Mouse (Mus musculus): ENCODE results near the gene Gm20605. TPM values are rescaled to one million over a fixed set of nuclear protein-coding genes. Genes with fewer than 3 reads are reported as not detected.

Gm20605 gene
- 12.2 and 19.8 TPM in 2 replicates for polyA plus RNA-seq (2012; rRNA removed)

DNA sequence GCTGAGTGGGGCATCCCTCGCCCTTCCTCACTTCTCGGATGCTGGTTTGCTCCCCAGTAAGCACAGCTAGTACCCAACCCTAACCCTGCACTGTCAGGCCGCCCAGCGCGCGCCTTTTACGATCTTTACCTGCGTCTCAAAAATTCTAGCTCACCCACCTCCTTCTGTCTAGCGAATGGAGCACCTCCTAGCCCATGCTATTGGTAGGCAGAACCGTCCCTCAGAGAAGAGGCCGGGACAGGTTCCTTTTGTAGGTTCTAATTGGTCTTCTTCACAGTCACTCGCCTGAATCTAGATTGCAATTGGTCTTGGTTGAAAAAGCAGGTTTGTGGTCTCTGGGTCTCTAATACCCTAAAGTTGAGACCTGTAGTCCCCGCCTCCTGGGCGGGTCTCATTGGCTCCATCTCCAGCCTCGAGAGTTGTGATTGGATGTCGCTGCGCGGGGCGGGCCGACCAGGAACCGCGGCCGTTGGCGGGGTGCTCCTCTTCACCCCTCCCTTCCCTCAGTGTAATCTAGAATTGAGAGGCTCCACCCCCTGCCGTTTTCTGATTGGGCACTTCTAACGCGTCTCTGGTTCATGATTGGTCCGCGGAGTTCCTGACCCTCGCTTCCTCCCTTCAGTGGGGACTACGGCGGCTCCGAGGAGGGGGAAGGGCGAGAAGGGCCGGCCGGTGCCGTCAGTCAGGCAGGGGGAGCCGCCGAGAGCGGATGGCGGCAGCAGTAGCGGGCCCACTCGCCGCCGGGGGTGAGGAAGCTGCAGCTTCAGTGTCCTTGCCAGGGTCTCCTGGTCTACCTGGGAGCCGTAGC lies at the start of gene Gm20605, which contains the start of the genes Fbxo24 and Lrch4:
Gene Gm20605, plus strand, starts transcription at position 678 of the 808 bp plus-strand sequence.
Gene Fbxo24, minus strand, starts transcription at position 505 of the 808 bp plus-strand sequence.
Gene Lrch4, plus strand, starts transcription at position 624 of the 808 bp plus-strand sequence.
- peak; percentile 85 for TF ChIP-seq POLR2A (IDR thresholded peaks at IDR 0.05; ENCODE audit: low read depth, low read length)
- TF ChIP-seq CTCF (conservative IDR thresholded peaks at IDR 0.05; ENCODE audit: insufficient read depth, insufficient read length, low read depth, low read length) = no peak
- H3K36me3 ChIP-seq (ENCODE audit: control insufficient read depth, insufficient read depth, low read length) = no peaks in the 10 kb centered on the region
- H3K27me3 ChIP-seq (replicated peaks; ENCODE audit: control insufficient read depth, insufficient read depth, low read length) = no peaks in the 10 kb centered on the region
- peaks cover 12% of the 10 kb centered on the region for H3K4me1 ChIP-seq (ENCODE audit: control insufficient read depth, insufficient read depth, low read length)
- H3K4me3 ChIP-seq (ENCODE audit: insufficient read depth, low read depth, low read length) = peak within 1 kb of the TSS; percentile 86
- peak within 1 kb of the TSS; percentile 98 for H3K27ac ChIP-seq (ENCODE audit: insufficient read depth, low read depth, low read length)
- WGBS = under 1% methylated on average over 46 of the region's 46 CpGs
- peak; percentile 100 for DNase-seq

DNA sequence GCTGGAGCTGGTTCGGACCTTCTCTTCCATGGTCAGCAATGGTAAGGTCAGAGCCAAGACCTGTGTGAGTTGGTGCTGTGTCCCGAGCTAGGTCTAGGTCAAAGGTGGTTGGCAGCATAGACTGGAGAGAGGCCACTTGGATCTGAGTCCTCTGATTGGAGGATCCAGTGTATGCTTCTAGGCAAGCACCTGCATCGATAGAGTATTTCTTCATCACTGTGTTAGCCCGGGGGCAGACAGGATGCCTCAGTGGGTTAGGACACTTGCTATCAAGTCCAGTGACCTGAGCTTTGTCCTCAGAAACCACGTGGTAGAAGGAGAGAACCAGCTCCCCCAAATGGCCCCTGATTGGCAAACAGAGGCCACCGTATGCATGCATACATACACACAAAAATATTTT lies 48.7 kb upstream of the Gm20605 start:
- H3K36me3 ChIP-seq (ENCODE audit: control insufficient read depth, insufficient read depth, low read length) = no peaks in the 10 kb centered on the region
- DNase-seq = no peak
- 76% methylated on average over 6 of the region's 6 CpGs for WGBS

DNA sequence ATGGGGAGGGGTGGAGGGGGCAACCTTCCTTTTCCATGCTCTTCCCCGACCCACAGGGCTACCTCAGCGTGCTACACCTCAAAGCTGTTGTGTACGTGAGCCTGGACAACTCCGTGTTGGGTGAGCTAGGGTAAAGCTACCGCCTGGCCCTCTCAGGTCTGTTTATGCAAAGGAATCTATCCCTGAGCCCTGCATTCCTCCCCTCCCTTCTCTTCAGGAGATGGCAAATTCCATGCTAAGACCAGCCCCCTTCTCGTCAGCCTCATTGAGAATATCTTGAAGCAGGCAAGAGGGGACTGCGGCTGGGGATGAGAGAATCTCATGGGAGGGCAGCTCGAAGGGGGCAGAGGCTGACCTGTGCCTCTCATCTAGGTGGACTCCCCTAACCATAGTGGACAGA lies 46.3 kb upstream of the Gm20605 start:
- TF ChIP-seq POLR2A (IDR thresholded peaks at IDR 0.05; ENCODE audit: low read depth, low read length) (no peak), CTCF (conservative IDR thresholded peaks at IDR 0.05; ENCODE audit: insufficient read depth, insufficient read length, low read depth, low read length) (no peak)
- no peaks in the 10 kb centered on the region for H3K4me1 ChIP-seq (ENCODE audit: control insufficient read depth, insufficient read depth, low read length)
- H3K36me3 ChIP-seq (ENCODE audit: control insufficient read depth, insufficient read depth, low read length) = no peaks in the 10 kb centered on the region
- H3K27ac ChIP-seq (ENCODE audit: insufficient read depth, low read depth, low read length) = no peak overlapping the region
- 48% methylated on average over 8 of the region's 8 CpGs for WGBS
- H3K4me3 ChIP-seq (ENCODE audit: insufficient read depth, low read depth, low read length) = no peak overlapping the region
- DNase-seq = no peak
- H3K27me3 ChIP-seq (replicated peaks; ENCODE audit: control insufficient read depth, insufficient read depth, low read length) = no peaks in the 10 kb centered on the region

More for the DNA sequence above, 48.7 kb upstream of the Gm20605 start:
- H3K4me1 ChIP-seq (ENCODE audit: control insufficient read depth, insufficient read depth, low read length) = no peaks in the 10 kb centered on the region
- TF ChIP-seq POLR2A (IDR thresholded peaks at IDR 0.05; ENCODE audit: low read depth, low read length) (no peak), CTCF (conservative IDR thresholded peaks at IDR 0.05; ENCODE audit: insufficient read depth, insufficient read length, low read depth, low read length) (no peak)
- no peak overlapping the region for H3K27ac ChIP-seq (ENCODE audit: insufficient read depth, low read depth, low read length)
- H3K4me3 ChIP-seq (ENCODE audit: insufficient read depth, low read depth, low read length) = no peak overlapping the region
- H3K27me3 ChIP-seq (replicated peaks; ENCODE audit: control insufficient read depth, insufficient read depth, low read length) = no peaks in the 10 kb centered on the region

- TF ChIP-seq POLR2A (IDR thresholded peaks at IDR 0.05; ENCODE audit: low read depth, low read length) (no peak), CTCF (conservative IDR thresholded peaks at IDR 0.05; ENCODE audit: insufficient read depth, insufficient read length, low read depth, low read length) (no peak)
- Histone ChIP-seq H3K36me3 (ENCODE audit: control insufficient read depth, insufficient read depth, low read length) (no peaks in the 10 kb centered on the region), H3K4me3 (ENCODE audit: insufficient read depth, low read depth, low read length) (peak overlapping the region; percentile 29; the same call in 1 of the 2 replicates), H3K4me1 (ENCODE audit: control insufficient read depth, insufficient read depth, low read length) (no peaks in the 10 kb centered on the region), H3K27ac (ENCODE audit: insufficient read depth, low read depth, low read length) (no peak overlapping the region), H3K27me3 (replicated peaks; ENCODE audit: control insufficient read depth, insufficient read depth, low read length) (no peaks in the 10 kb centered on the region)
- 13% methylated on average over 27 of the region's 27 CpGs for WGBS
- DNase-seq = no peak
Measured at GRCm38 (mm10) chr5:137583670-137584169, 45.3 kb upstream of the Gm20605 start.

DNA sequence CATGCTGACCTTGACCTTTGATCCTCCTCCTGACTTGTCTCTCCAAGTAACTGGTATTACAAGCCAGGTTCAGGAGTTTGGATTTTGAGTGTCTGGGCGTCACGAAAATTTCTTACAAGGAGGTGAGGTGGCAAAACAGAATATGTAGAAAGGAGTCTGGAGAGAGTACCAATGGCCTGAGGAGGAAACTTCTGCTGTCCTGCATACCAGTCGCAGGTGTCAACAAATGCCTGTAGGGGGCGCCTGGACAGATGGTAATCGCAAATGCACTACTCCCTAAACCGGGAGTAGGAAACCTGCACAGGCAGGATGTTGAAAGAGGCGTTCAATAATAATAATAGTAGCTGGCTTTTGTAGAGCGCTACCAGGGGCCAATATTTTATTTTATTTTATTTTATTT lies 44.0 kb upstream of the Gm20605 start:
- peak; percentile 67 for TF ChIP-seq CTCF (conservative IDR thresholded peaks at IDR 0.05; ENCODE audit: insufficient read depth, insufficient read length, low read depth, low read length)
- no peak for TF ChIP-seq POLR2A (IDR thresholded peaks at IDR 0.05; ENCODE audit: low read depth, low read length)
- H3K36me3 ChIP-seq (ENCODE audit: control insufficient read depth, insufficient read depth, low read length) = no peaks in the 10 kb centered on the region
- no peaks in the 10 kb centered on the region for H3K27me3 ChIP-seq (replicated peaks; ENCODE audit: control insufficient read depth, insufficient read depth, low read length)
- H3K27ac ChIP-seq (ENCODE audit: insufficient read depth, low read depth, low read length) = no peak overlapping the region
- H3K4me3 ChIP-seq (ENCODE audit: insufficient read depth, low read depth, low read length) = no peak overlapping the region
- DNase-seq = peak; percentile 81
- H3K4me1 ChIP-seq (ENCODE audit: control insufficient read depth, insufficient read depth, low read length) = no peaks in the 10 kb centered on the region
- 27% methylated on average over 8 of the region's 8 CpGs for WGBS

DNA sequence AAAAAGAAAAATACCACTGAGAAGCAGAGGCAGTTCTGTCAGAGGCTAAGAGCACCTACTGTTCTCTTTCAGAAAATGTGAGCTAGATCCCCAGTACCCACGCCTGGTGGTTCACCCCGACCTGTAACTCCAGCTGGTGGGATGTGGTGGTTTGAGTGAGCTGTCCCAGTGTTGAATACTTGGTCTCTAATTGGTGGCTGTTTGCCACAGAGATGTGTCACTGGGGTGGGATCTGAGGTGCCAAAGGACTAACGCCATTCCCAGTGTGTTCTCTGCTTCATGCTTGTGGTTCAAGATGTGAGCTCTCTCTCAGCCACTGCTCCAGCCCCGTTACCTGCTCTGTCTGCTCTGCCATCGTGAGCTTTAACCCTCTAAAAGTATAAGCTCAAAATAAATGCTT lies 38.5 kb upstream of the Gm20605 start:
- Histone ChIP-seq H3K4me3 (ENCODE audit: insufficient read depth, low read depth, low read length) (no peak overlapping the region), H3K36me3 (ENCODE audit: control insufficient read depth, insufficient read depth, low read length) (no peaks in the 10 kb centered on the region), H3K27ac (ENCODE audit: insufficient read depth, low read depth, low read length) (no peak overlapping the region), H3K27me3 (replicated peaks; ENCODE audit: control insufficient read depth, insufficient read depth, low read length) (no peaks in the 10 kb centered on the region), H3K4me1 (ENCODE audit: control insufficient read depth, insufficient read depth, low read length) (no peaks in the 10 kb centered on the region)
- WGBS = 81% methylated on average over 5 of the region's 5 CpGs
- TF ChIP-seq CTCF (conservative IDR thresholded peaks at IDR 0.05; ENCODE audit: insufficient read depth, insufficient read length, low read depth, low read length) (no peak), POLR2A (IDR thresholded peaks at IDR 0.05; ENCODE audit: low read depth, low read length) (no peak)
- no peak for DNase-seq

- TF ChIP-seq POLR2A (IDR thresholded peaks at IDR 0.05; ENCODE audit: low read depth, low read length) (no peak), CTCF (conservative IDR thresholded peaks at IDR 0.05; ENCODE audit: insufficient read depth, insufficient read length, low read depth, low read length) (no peak)
Measured at GRCm38 (mm10) chr5:137595921-137596320, 33.1 kb upstream of the Gm20605 start.

More at GRCm38 (mm10) chr5:137595921-137596320, 33.1 kb upstream of the Gm20605 start:
- Histone ChIP-seq H3K4me3 (ENCODE audit: insufficient read depth, low read depth, low read length) (no peak overlapping the region), H3K27ac (ENCODE audit: insufficient read depth, low read depth, low read length) (no peak overlapping the region), H3K36me3 (ENCODE audit: control insufficient read depth, insufficient read depth, low read length) (no peaks in the 10 kb centered on the region), H3K27me3 (replicated peaks; ENCODE audit: control insufficient read depth, insufficient read depth, low read length) (no peaks in the 10 kb centered on the region), H3K4me1 (ENCODE audit: control insufficient read depth, insufficient read depth, low read length) (peaks cover 5% of the 10 kb centered on the region; the same call in 1 of the 2 replicates)
- no peak for DNase-seq
- WGBS = 87% methylated on average over 7 of the region's 7 CpGs
